Mouse (Mus musculus) layer of hippocampus, adult 8-10 months (tissue): Measurements from ENCODE around the gene Hfm1. TPM values are rescaled to one million over a fixed set of nuclear protein-coding genes. Genes with fewer than 3 reads are reported as not detected.

Experiments
- microRNA-seq, 2 experiments: library from miRNA; unstranded; fragments of <30 nt; microRNA quantifications; one replicate each; pipeline ENCODE4 v1.2.0; 2022
- total RNA-seq, 4 experiments: library from RNA; stranded (reverse); gene quantifications; 2 replicates each; pipeline ENCODE4 v1.2.4; 2022

The Hfm1 gene
- total RNA-seq, 4 experiments from 2014 or later, result 0.81 to 2.2 (median 2.1) TPM

Small RNA genes within 50 kb of the gene (microRNA-seq; reads per million reads assigned to microRNA genes)
- gene Gm27527, result 0 reads per million in 2 experiments

Other genes starting within 250 kb of the Hfm1 start
- gene Zfp644, start 229.0 kb downstream of the Hfm1 start, total RNA-seq, result 100 to 1,000 TPM; 102 to 132 (median 114) TPM
- 10 to 100 TPM in 3 of 4 experiments, 1 to 10 TPM in 1; 9.8 to 20.7 (median 16.0) TPM for gene Cdc7, start 38.0 kb upstream of the Hfm1 start, total RNA-seq